Mouse (Mus musculus): ENCODE results near the gene Spopl.
A peak's percentile ranks its signal among the peaks of the same experiment; 100 is the strongest.
"Not testable (repeated sequence)": the region's sequence is repeated elsewhere in the genome, so short reads cannot be mapped to it uniquely, and the experiment has no call there.

The Spopl gene

GRCm38 (mm10) chr2:23571302-23572156 lies at the start of gene Spopl:
TSS of gene Spopl (minus strand) at chr2:23572106.
- peak; percentile 34 for DNase-seq (ENCODE audit: low read depth)

GRCm38 (mm10) chr2:23620128-23620527 lies 48.2 kb upstream of the Spopl start:
- no peak for DNase-seq (ENCODE audit: low read depth)

GRCm38 (mm10) chr2:23617989-23618388 lies 46.1 kb upstream of the Spopl start:
- DNase-seq (ENCODE audit: low read depth), result no peak

GRCm38 (mm10) chr2:23605391-23605790 lies 33.5 kb upstream of the Spopl start:
- no peak for DNase-seq (ENCODE audit: low read depth)

- DNase-seq (ENCODE audit: low read depth), result no peak
Measured at GRCm38 (mm10) chr2:23588769-23589168, 16.9 kb upstream of the Spopl start.

GRCm38 (mm10) chr2:23572157-23572532 lies 239 bp upstream of the Spopl start:
- not testable (repeated sequence) for DNase-seq (ENCODE audit: low read depth)

- DNase-seq (ENCODE audit: low read depth), result no peak
Measured at GRCm38 (mm10) chr2:23570563-23570962, 1.3 kb downstream of the Spopl start.

GRCm38 (mm10) chr2:23568775-23569174 lies 3.1 kb downstream of the Spopl start:
- DNase-seq (ENCODE audit: low read depth), result no peak

- DNase-seq (ENCODE audit: low read depth), result no peak
Measured at GRCm38 (mm10) chr2:23565081-23565801, 6.7 kb downstream of the Spopl start.

- no peak for DNase-seq (ENCODE audit: low read depth)
Measured at GRCm38 (mm10) chr2:23562898-23563297, 9.0 kb downstream of the Spopl start.

- no peak for DNase-seq (ENCODE audit: low read depth)
Measured at GRCm38 (mm10) chr2:23559186-23559585, 12.7 kb downstream of the Spopl start.

GRCm38 (mm10) chr2:23551235-23551634 lies 20.7 kb downstream of the Spopl start:
- DNase-seq (ENCODE audit: low read depth), result no peak

- no peak for DNase-seq (ENCODE audit: low read depth)
Measured at GRCm38 (mm10) chr2:23547220-23547619, 24.7 kb downstream of the Spopl start.

- DNase-seq (ENCODE audit: low read depth), result no peak
Measured at GRCm38 (mm10) chr2:23539967-23540366, 31.9 kb downstream of the Spopl start.

- DNase-seq (ENCODE audit: low read depth), result not testable (repeated sequence)
Measured at GRCm38 (mm10) chr2:23527717-23528116, 44.2 kb downstream of the Spopl start.

GRCm38 (mm10) chr2:23505141-23505540 lies 66.8 kb downstream of the Spopl start:
- DNase-seq (ENCODE audit: low read depth), result no peak

- DNase-seq (ENCODE audit: low read depth), result no peak
Measured at GRCm38 (mm10) chr2:23481715-23482114, 90.2 kb downstream of the Spopl start.

- DNase-seq (ENCODE audit: low read depth), result no peak
Measured at GRCm38 (mm10) chr2:23467471-23467870, 104.4 kb downstream of the Spopl start.

- no peak for DNase-seq (ENCODE audit: low read depth)
Measured at GRCm38 (mm10) chr2:23457452-23457851, 114.5 kb downstream of the Spopl start.
